Mouse (Mus musculus): ENCODE measurements around the gene Zfhx3. TPM values are rescaled to one million over a fixed set of nuclear protein-coding genes. Genes with fewer than 3 reads are reported as not detected.

Gene Zfhx3
- polyA plus RNA-seq, 1 experiment from 2014 or later: 32.2 TPM

DNA sequence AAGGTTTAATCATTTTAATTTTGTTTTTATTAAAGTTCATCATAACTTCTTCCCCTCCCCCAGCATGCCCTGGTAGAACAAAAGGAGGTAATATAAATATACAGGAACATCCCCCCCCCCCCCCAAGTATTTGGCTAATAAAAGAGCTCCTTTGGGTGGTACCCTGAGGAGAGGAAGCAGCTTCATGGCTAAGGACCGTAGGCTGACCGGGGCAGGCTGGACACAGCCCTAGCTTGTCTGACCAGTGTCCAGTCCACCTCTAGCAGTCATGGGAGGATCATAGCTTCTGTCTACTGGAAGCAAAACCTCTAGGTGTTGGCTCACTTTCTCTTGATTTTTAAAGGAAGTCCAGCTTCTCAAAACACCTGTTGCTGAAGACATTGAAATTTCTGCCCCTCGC lies 927.0 kb downstream of the Zfhx3 start:
- no peak overlapping the region for H3K27ac ChIP-seq (ENCODE audit: low read depth, low read length)
- H3K9ac ChIP-seq (replicated peaks; ENCODE audit: low read depth, low read length): no peak overlapping the region
- H3K4me2 ChIP-seq (ENCODE audit: low read depth, low read length): no peak overlapping the region
- H3K9me3 ChIP-seq (ENCODE audit: control insufficient read depth, low read length): no peaks in the 10 kb centered on the region
- H3K36me3 ChIP-seq (ENCODE audit: control insufficient read depth, insufficient read depth, low read length): no peaks in the 10 kb centered on the region
- no peak for ATAC-seq (ENCODE audit: low read depth)
- H3K27me3 ChIP-seq (ENCODE audit: control insufficient read depth, insufficient read depth, low read length): no peaks in the 10 kb centered on the region
- no peaks in the 10 kb centered on the region for H3K4me1 ChIP-seq (ENCODE audit: control insufficient read depth, insufficient read depth, low read length)
- H3K4me3 ChIP-seq (ENCODE audit: low read depth, low read length): no peak overlapping the region
- WGBS: 87% methylated on average over 3 of the region's 3 CpGs

DNA sequence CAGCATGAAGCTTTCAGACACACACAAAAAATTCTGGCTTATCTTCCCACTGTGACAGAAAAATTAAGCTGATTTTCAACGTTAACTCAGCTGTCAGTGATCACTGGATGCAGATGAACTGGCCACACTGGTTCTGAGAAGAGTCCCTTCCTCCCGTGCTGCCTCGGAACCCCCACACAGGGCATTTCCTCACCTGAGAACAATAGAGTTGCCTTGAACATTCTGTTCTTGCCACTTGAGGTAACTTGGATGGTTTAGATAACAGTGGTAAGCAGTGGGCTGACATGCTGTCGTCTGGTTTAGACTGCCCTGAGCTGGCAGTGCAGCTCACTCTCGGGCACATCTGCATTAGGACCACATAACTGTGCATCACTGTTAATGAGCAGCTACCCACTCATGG lies 927.5 kb downstream of the Zfhx3 start:
- WGBS: 88% methylated on average over 5 of the region's 5 CpGs
- no peaks in the 10 kb centered on the region for H3K9me3 ChIP-seq (ENCODE audit: control insufficient read depth, low read length)
- no peak overlapping the region for H3K4me3 ChIP-seq (ENCODE audit: low read depth, low read length)
- H3K4me1 ChIP-seq (ENCODE audit: control insufficient read depth, insufficient read depth, low read length): no peaks in the 10 kb centered on the region
- H3K27ac ChIP-seq (ENCODE audit: low read depth, low read length): no peak overlapping the region
- ATAC-seq (ENCODE audit: low read depth): no peak
- no peak overlapping the region for H3K4me2 ChIP-seq (ENCODE audit: low read depth, low read length)
- H3K36me3 ChIP-seq (ENCODE audit: control insufficient read depth, insufficient read depth, low read length): no peaks in the 10 kb centered on the region
- no peak overlapping the region for H3K9ac ChIP-seq (replicated peaks; ENCODE audit: low read depth, low read length)
- no peaks in the 10 kb centered on the region for H3K27me3 ChIP-seq (ENCODE audit: control insufficient read depth, insufficient read depth, low read length)

DNA sequence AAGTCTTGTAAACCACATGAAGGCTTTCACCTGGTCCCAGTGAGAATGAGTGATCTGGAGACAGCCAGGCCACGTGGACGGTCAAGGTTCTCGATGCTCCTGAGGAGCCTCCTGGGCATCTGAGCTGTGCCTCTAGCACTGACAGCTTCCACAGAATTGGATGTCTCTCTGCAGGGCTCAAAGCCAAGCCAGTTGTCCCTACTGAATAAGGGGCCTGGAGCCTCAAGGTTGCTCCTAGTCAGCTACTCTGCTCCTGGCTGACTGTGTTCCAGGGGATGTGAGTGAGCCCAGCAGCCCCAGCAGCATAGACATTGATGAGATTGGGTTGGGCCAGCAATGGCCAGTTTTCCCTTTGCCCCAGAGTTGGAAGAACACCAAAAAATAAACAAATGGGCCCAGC lies 927.9 kb downstream of the Zfhx3 start:
- no peak overlapping the region for H3K9ac ChIP-seq (replicated peaks; ENCODE audit: low read depth, low read length)
- no peaks in the 10 kb centered on the region for H3K36me3 ChIP-seq (ENCODE audit: control insufficient read depth, insufficient read depth, low read length)
- WGBS: 86% methylated on average over 3 of the region's 3 CpGs
- no peaks in the 10 kb centered on the region for H3K9me3 ChIP-seq (ENCODE audit: control insufficient read depth, low read length)
- no peak overlapping the region for H3K4me3 ChIP-seq (ENCODE audit: low read depth, low read length)
- no peaks in the 10 kb centered on the region for H3K4me1 ChIP-seq (ENCODE audit: control insufficient read depth, insufficient read depth, low read length)
- H3K4me2 ChIP-seq (ENCODE audit: low read depth, low read length): no peak overlapping the region
- H3K27ac ChIP-seq (ENCODE audit: low read depth, low read length): no peak overlapping the region
- H3K27me3 ChIP-seq (ENCODE audit: control insufficient read depth, insufficient read depth, low read length): no peaks in the 10 kb centered on the region
- no peak for ATAC-seq (ENCODE audit: low read depth)

DNA sequence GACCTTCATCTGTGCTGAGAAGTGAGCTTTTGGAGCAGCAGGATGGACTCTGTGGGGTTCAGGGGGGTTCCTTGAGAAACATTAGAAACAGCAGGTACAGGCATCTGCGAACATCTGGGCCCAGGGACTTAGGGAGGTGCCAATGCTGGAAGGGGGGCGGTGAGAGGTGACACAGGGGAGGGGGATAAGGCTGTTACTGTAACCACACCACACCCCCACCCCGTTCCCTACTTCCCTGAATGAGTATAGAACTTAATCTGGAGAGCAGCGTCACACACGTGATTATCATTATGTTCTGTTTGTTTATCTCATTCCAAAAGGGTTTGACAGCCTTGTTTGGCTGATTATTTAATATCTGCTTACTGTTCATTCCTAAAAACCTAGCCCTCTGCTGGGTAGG lies 933.3 kb downstream of the Zfhx3 start:
- 85% methylated on average over 5 of the region's 5 CpGs for WGBS
- no peak overlapping the region for H3K9ac ChIP-seq (replicated peaks; ENCODE audit: low read depth, low read length)
- no peak overlapping the region for H3K4me3 ChIP-seq (ENCODE audit: low read depth, low read length)
- no peak for ATAC-seq (ENCODE audit: low read depth)
- H3K27ac ChIP-seq (ENCODE audit: low read depth, low read length): no peak overlapping the region
- H3K9me3 ChIP-seq (ENCODE audit: control insufficient read depth, low read length): no peaks in the 10 kb centered on the region
- no peaks in the 10 kb centered on the region for H3K4me1 ChIP-seq (ENCODE audit: control insufficient read depth, insufficient read depth, low read length)
- no peaks in the 10 kb centered on the region for H3K27me3 ChIP-seq (ENCODE audit: control insufficient read depth, insufficient read depth, low read length)
- H3K4me2 ChIP-seq (ENCODE audit: low read depth, low read length): no peak overlapping the region
- no peaks in the 10 kb centered on the region for H3K36me3 ChIP-seq (ENCODE audit: control insufficient read depth, insufficient read depth, low read length)

DNA sequence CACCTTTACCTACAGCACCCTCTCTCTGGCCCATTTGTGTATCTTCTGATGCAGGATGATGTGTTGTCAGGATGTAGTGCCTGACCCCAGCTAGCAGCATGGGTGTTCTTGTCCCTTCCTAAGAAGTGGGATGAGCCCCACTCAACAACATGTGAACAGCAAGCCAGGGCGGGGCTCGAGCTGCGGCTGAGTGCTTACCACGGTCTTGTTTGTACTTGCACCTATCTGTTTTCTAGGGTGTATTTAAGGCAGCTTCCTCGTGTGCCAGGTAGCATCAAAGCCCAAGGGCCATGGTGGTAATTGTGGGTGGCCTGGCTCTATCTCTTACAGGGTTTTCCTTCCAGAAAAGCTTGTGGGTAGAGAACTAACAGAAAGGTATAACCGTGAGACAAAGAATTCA lies 937.7 kb downstream of the Zfhx3 start:
- 88% methylated on average over 6 of the region's 6 CpGs for WGBS
- H3K4me3 ChIP-seq (ENCODE audit: low read depth, low read length): no peak overlapping the region
- no peak for ATAC-seq (ENCODE audit: low read depth)
- H3K9me3 ChIP-seq (ENCODE audit: control insufficient read depth, low read length): no peaks in the 10 kb centered on the region
- H3K27ac ChIP-seq (ENCODE audit: low read depth, low read length): no peak overlapping the region
- no peaks in the 10 kb centered on the region for H3K27me3 ChIP-seq (ENCODE audit: control insufficient read depth, insufficient read depth, low read length)
- H3K36me3 ChIP-seq (ENCODE audit: control insufficient read depth, insufficient read depth, low read length): no peaks in the 10 kb centered on the region
- H3K4me1 ChIP-seq (ENCODE audit: control insufficient read depth, insufficient read depth, low read length): peaks cover 7% of the 10 kb centered on the region
- no peak overlapping the region for H3K4me2 ChIP-seq (ENCODE audit: low read depth, low read length)
- H3K9ac ChIP-seq (replicated peaks; ENCODE audit: low read depth, low read length): no peak overlapping the region

DNA sequence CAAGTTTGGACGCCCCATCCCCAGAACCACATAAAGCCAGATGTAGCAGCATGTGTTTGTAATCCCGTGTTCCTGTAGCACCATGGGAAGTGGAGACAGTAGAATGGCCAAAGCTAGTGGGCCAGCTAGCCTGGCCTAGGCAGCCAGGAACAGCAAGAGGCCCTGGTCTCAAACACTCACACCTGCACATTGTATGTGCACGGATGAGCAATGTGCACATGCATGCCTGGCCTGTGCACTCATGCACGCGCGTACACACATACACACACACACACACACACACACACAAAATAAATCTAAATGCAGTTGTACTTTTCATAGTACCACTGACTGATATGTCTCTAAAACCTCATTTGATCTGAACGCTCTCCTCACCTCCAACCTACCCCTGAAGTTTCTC lies 938.9 kb downstream of the Zfhx3 start:
- no peak for ATAC-seq (ENCODE audit: low read depth)
- H3K27me3 ChIP-seq (ENCODE audit: control insufficient read depth, insufficient read depth, low read length): no peaks in the 10 kb centered on the region
- H3K27ac ChIP-seq (ENCODE audit: low read depth, low read length): no peak overlapping the region
- H3K4me1 ChIP-seq (ENCODE audit: control insufficient read depth, insufficient read depth, low read length): peaks cover 15% of the 10 kb centered on the region
- no peaks in the 10 kb centered on the region for H3K9me3 ChIP-seq (ENCODE audit: control insufficient read depth, low read length)
- no peak overlapping the region for H3K4me3 ChIP-seq (ENCODE audit: low read depth, low read length)
- no peak overlapping the region for H3K9ac ChIP-seq (replicated peaks; ENCODE audit: low read depth, low read length)
- H3K36me3 ChIP-seq (ENCODE audit: control insufficient read depth, insufficient read depth, low read length): no peaks in the 10 kb centered on the region
- no peak overlapping the region for H3K4me2 ChIP-seq (ENCODE audit: low read depth, low read length)
- 95% methylated on average over 7 of the region's 7 CpGs for WGBS

DNA sequence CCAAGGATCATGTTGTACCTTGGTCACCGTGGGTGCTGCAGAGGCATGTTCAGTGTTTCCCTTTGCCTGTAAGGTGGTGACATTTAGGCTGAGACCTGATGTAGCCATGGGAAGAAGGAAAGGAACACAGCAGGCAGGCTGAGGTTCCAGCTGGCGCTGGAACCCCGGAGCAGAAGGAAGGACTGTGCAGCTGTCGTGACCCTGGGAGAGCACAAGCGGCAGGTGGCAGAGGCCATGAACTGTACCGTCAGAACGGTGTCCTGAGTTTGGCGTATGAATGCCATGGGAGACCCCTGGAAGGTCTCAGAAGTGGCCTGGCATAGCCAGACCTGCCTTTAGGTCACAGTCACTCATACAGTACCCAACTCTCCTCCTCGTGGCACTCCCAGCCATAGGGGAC lies 939.6 kb downstream of the Zfhx3 start:
- Histone ChIP-seq H3K4me1 (ENCODE audit: control insufficient read depth, insufficient read depth, low read length) (peaks cover 18% of the 10 kb centered on the region), H3K4me3 (ENCODE audit: low read depth, low read length) (no peak overlapping the region), H3K36me3 (ENCODE audit: control insufficient read depth, insufficient read depth, low read length) (no peaks in the 10 kb centered on the region), H3K4me2 (ENCODE audit: low read depth, low read length) (no peak overlapping the region), H3K9ac (replicated peaks; ENCODE audit: low read depth, low read length) (no peak overlapping the region), H3K9me3 (ENCODE audit: control insufficient read depth, low read length) (no peaks in the 10 kb centered on the region), H3K27me3 (ENCODE audit: control insufficient read depth, insufficient read depth, low read length) (no peaks in the 10 kb centered on the region), H3K27ac (ENCODE audit: low read depth, low read length) (no peak overlapping the region)
- ATAC-seq (ENCODE audit: low read depth): no peak
- 73% methylated on average over 9 of the region's 9 CpGs for WGBS

DNA sequence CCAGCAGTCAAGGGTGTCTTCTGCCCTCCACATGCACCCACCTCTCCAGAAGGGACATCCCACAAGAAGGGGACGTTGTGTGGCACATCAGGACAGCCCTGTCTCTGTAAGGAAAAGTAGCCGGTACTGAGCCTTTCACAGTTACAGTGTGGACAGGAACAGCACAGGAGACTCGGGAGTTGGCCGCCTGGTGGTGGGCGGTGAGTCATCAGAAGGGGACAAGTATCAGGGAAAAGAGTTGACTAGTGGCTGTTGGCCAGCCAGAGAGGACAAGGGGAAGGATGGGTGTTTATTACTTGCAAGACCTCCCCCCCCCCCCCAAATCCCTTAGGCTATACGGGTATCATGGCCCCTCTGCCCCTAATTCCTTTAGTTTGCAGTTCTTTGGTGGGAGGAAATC lies 940.9 kb downstream of the Zfhx3 start:
- no peak overlapping the region for H3K4me3 ChIP-seq (ENCODE audit: low read depth, low read length)
- peaks cover 27% of the 10 kb centered on the region for H3K4me1 ChIP-seq (ENCODE audit: control insufficient read depth, insufficient read depth, low read length)
- no peaks in the 10 kb centered on the region for H3K9me3 ChIP-seq (ENCODE audit: control insufficient read depth, low read length)
- H3K27me3 ChIP-seq (ENCODE audit: control insufficient read depth, insufficient read depth, low read length): no peaks in the 10 kb centered on the region
- 93% methylated on average over 6 of the region's 6 CpGs for WGBS
- ATAC-seq (ENCODE audit: low read depth): no peak
- H3K9ac ChIP-seq (replicated peaks; ENCODE audit: low read depth, low read length): no peak overlapping the region
- H3K4me2 ChIP-seq (ENCODE audit: low read depth, low read length): no peak overlapping the region
- H3K36me3 ChIP-seq (ENCODE audit: control insufficient read depth, insufficient read depth, low read length): no peaks in the 10 kb centered on the region
- H3K27ac ChIP-seq (ENCODE audit: low read depth, low read length): no peak overlapping the region

DNA sequence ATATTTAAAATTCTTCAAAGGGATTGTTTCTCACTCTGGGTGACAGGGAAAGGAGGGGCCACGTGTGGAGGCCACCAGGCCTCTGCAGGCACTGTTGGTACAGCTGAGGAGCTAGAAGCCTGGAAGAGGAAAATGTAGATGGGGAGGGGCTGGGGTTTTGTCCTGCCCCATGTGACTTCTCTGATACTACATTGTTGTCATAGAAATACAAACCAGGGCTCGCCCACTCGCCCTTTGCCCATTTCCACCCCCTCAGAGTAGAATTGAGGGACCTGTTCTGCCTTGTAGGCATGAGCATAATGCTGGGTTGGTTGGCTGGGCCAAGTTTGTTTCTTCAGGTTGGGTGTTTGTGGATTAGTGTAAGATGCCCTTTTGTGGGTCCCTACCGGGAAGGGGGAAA lies 942.5 kb downstream of the Zfhx3 start:
- no peak for ATAC-seq (ENCODE audit: low read depth)
- Histone ChIP-seq H3K4me3 (ENCODE audit: low read depth, low read length) (no peak overlapping the region), H3K27ac (ENCODE audit: low read depth, low read length) (peak overlapping the region; percentile 58; the same call in 1 of the 2 replicates), H3K4me2 (ENCODE audit: low read depth, low read length) (no peak overlapping the region), H3K9ac (replicated peaks; ENCODE audit: low read depth, low read length) (no peak overlapping the region), H3K36me3 (ENCODE audit: control insufficient read depth, insufficient read depth, low read length) (no peaks in the 10 kb centered on the region), H3K9me3 (ENCODE audit: control insufficient read depth, low read length) (no peaks in the 10 kb centered on the region), H3K27me3 (ENCODE audit: control insufficient read depth, insufficient read depth, low read length) (no peaks in the 10 kb centered on the region), H3K4me1 (ENCODE audit: control insufficient read depth, insufficient read depth, low read length) (peaks cover 43% of the 10 kb centered on the region)
- WGBS: 41% methylated on average over 4 of the region's 4 CpGs

DNA sequence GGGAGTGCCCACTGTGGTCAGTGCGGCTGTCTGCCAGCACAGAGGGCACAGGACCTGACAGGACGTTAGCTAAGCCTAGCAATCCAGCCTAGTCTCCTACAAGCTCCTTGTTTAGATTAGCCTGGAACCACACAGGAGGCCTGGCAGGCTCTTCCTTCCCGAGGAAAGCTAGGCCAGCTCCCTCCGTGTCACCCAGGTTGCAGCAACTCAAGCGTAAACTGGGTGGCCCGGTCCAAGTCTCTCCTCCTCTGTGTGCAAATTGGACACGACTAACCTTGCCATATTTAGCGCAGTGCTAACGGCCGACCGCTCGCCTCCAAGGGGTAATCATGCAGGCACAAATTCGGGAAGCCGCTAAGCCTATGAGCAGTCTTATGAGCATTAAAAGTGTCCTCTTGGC lies 943.0 kb downstream of the Zfhx3 start:
- H3K27me3 ChIP-seq (ENCODE audit: control insufficient read depth, insufficient read depth, low read length): no peaks in the 10 kb centered on the region
- no peak overlapping the region for H3K9ac ChIP-seq (replicated peaks; ENCODE audit: low read depth, low read length)
- ATAC-seq (ENCODE audit: low read depth): peak; percentile 49; the same call in 1 of the 2 replicates
- no peak overlapping the region for H3K4me2 ChIP-seq (ENCODE audit: low read depth, low read length)
- WGBS: 24% methylated on average over 14 of the region's 14 CpGs
- no peaks in the 10 kb centered on the region for H3K9me3 ChIP-seq (ENCODE audit: control insufficient read depth, low read length)
- no peaks in the 10 kb centered on the region for H3K36me3 ChIP-seq (ENCODE audit: control insufficient read depth, insufficient read depth, low read length)
- H3K4me1 ChIP-seq (ENCODE audit: control insufficient read depth, insufficient read depth, low read length): peaks cover 43% of the 10 kb centered on the region
- no peak overlapping the region for H3K4me3 ChIP-seq (ENCODE audit: low read depth, low read length)
- peak overlapping the region; percentile 58; the same call in 1 of the 2 replicates for H3K27ac ChIP-seq (ENCODE audit: low read depth, low read length)

Measured in neural tube, embryonic 14.5 days (tissue).